ENCODE assay signal across 14 mouse cellular contexts in genomic region chr10:68589530-68590252, GRCm38 (mm10). TPM values are rescaled to one million over a fixed set of nuclear protein-coding genes. Genes with fewer than 3 reads are reported as not detected.
A peak's percentile ranks its signal among the peaks of the same experiment; 100 is the strongest.
DNase-seq lines count a peak whose midpoint lies in the region; ATAC-seq and TF ChIP-seq lines count a peak whose summit lies in the region.
"Had no signal": no experiment of that assay in that cellular context is flagged by ENCODE, and none has a peak within 500 bp of the region (broad histone marks: within the 10 kb centered on the region; RNA-seq: fewer than 3 reads in every experiment).

No protein-coding gene starts in this region.

- peak; percentile 20 for DNase-seq in gastrocnemius, adult 2 months
- no peak for DNase-seq in gastrocnemius, postnatal 4 days (ENCODE audit: low spot score in 2 of 2)
- no peak for DNase-seq in lung, postnatal 14 days
- peak; percentile 88 for DNase-seq in embryonic facial prominence, embryonic 14.5 days (ENCODE audit: low spot score)
- peak; percentile 41 for DNase-seq in lung, postnatal 25 days (ENCODE audit: low spot score)
- DNase-seq: cerebellum, adult 9-10 months; thymus, postnatal 14 days had no signal

- H3K4me1 ChIP-seq in lung, embryonic 15.5 days: peaks cover 3% of the 10 kb centered on the region; the same call in 1 of the 2 replicates
- H3K4me1 ChIP-seq in embryonic facial prominence, embryonic 14.5 days (ENCODE audit: control insufficient read depth, insufficient read depth, low read length): no peaks in the 10 kb centered on the region
- no peaks in the 10 kb centered on the region for H3K4me1 ChIP-seq in heart, embryonic 12.5 days (replicated peaks)
- H3K4me1 ChIP-seq: liver, embryonic 12.5 days; megakaryocyte, embryonic 14.5 days had no signal

- no peak for TF ChIP-seq CTCF in gastrocnemius, adult 2 months (IDR thresholded peaks at IDR 0.05)

- H3K4me3 ChIP-seq in gastrocnemius, adult 2 months: no peak overlapping the region
- no peak overlapping the region for H3K4me3 ChIP-seq in lung, embryonic 15.5 days
- no peak overlapping the region for H3K4me3 ChIP-seq in embryonic facial prominence, embryonic 14.5 days (ENCODE audit: low read depth, low read length)
- H3K4me3 ChIP-seq in heart, embryonic 12.5 days: no peak overlapping the region
- H3K4me3 ChIP-seq: liver, embryonic 12.5 days; megakaryocyte, embryonic 14.5 days; myocyte had no signal

- intact Hi-C loops in gastrocnemius, adult 2 months (cut with DNase I): no loop called here

- 35% methylated on average over 11 of the region's 11 CpGs for WGBS in lung, embryonic 15.5 days
- 41% methylated on average over 11 of the region's 11 CpGs for WGBS in embryonic facial prominence, embryonic 14.5 days
- 82% methylated on average over 11 of the region's 11 CpGs for whole genome bisulfite sequencing in heart, embryonic 12.5 days

- no peaks in the 10 kb centered on the region for H3K9me3 ChIP-seq in lung, embryonic 15.5 days
- no peaks in the 10 kb centered on the region for H3K9me3 ChIP-seq in embryonic facial prominence, embryonic 14.5 days (ENCODE audit: control insufficient read depth, low read length)
- H3K9me3 ChIP-seq in heart, embryonic 12.5 days (replicated peaks): no peaks in the 10 kb centered on the region
- H3K9me3 ChIP-seq: liver, embryonic 12.5 days had no signal

- peak overlapping the region; percentile 11; the same call in 1 of the 2 replicates for H3K4me2 ChIP-seq in lung, embryonic 15.5 days
- H3K4me2 ChIP-seq in embryonic facial prominence, embryonic 14.5 days (ENCODE audit: low read depth, low read length): no peak overlapping the region
- H3K4me2 ChIP-seq in heart, embryonic 12.5 days: no peak overlapping the region
- H3K4me2 ChIP-seq: liver, embryonic 12.5 days had no signal

- H3K9ac ChIP-seq in lung, embryonic 15.5 days: no peak overlapping the region
- no peak overlapping the region for H3K9ac ChIP-seq in embryonic facial prominence, embryonic 14.5 days (ENCODE audit: low read depth, low read length)
- H3K9ac ChIP-seq in heart, embryonic 12.5 days: no peak overlapping the region
- H3K9ac ChIP-seq: liver, embryonic 12.5 days had no signal

- H3K36me3 ChIP-seq in lung, embryonic 15.5 days: no peaks in the 10 kb centered on the region
- no peaks in the 10 kb centered on the region for H3K36me3 ChIP-seq in embryonic facial prominence, embryonic 14.5 days (ENCODE audit: control insufficient read depth, insufficient read depth, low read length)
- no peaks in the 10 kb centered on the region for H3K36me3 ChIP-seq in heart, embryonic 12.5 days
- H3K36me3 ChIP-seq: liver, embryonic 12.5 days had no signal

- no peak overlapping the region for H3K27ac ChIP-seq in gastrocnemius, adult 2 months
- peak overlapping the region; percentile 63; the same call in 1 of the 2 replicates for H3K27ac ChIP-seq in lung, embryonic 15.5 days
- 0 out of 2 replicates have a peak overlapping the region, but pooled peaks have one; percentile 28 for H3K27ac ChIP-seq in embryonic facial prominence, embryonic 14.5 days (replicated peaks; ENCODE audit: low read depth, low read length)
- no peak overlapping the region for H3K27ac ChIP-seq in heart, embryonic 12.5 days (ENCODE audit: poor library complexity, severe bottlenecking)
- H3K27ac ChIP-seq: liver, embryonic 12.5 days had no signal

- no peaks in the 10 kb centered on the region for H3K27me3 ChIP-seq in lung, embryonic 15.5 days
- H3K27me3 ChIP-seq in embryonic facial prominence, embryonic 14.5 days (replicated peaks; ENCODE audit: control insufficient read depth, insufficient read depth, low read length): no peaks in the 10 kb centered on the region
- no peaks in the 10 kb centered on the region for H3K27me3 ChIP-seq in heart, embryonic 12.5 days (replicated peaks)
- H3K27me3 ChIP-seq: liver, embryonic 12.5 days; megakaryocyte, embryonic 14.5 days had no signal

- no peak; the same call in 1 of the 2 replicates for ATAC-seq in lung, embryonic 15.5 days (ENCODE audit: borderline replicate concordance, extremely low read depth, low FRiP score, low TSS enrichment)
- ATAC-seq in embryonic facial prominence, embryonic 14.5 days (ENCODE audit: low read depth): peak; percentile 71
- ATAC-seq in heart, embryonic 12.5 days (ENCODE audit: insufficient number of reproducible peaks, low FRiP score): no peak
- ATAC-seq: activated CD4-positive, CD25-positive, alpha-beta regulatory T cell, adult 4 months; liver, embryonic 12.5 days had no signal

RNA-seq across cellular contexts. Expression of gene Cabcoco1, which starts 48.0 kb away (rescaled TPM):
- under 1 TPM; 0.33 to 0.78 TPM for total RNA-seq in gastrocnemius, adult 2 months (2021)
- under 1 TPM; 0.44 to 0.59 TPM for total RNA-seq in gastrocnemius, postnatal 4 days (2021)
- 5.5 and 6.0 TPM in 2 replicates for polyA plus RNA-seq in lung, embryonic 15.5 days (2015; fragmentation: Nextera tagmentation; extraction: Ambion mirVana)
- 3.5 and 4.4 TPM in 2 replicates for polyA plus RNA-seq in embryonic facial prominence, embryonic 14.5 days (2014; fragmentation: Nextera tagmentation; extraction: Ambion mirVana)
- polyA plus RNA-seq in heart, embryonic 12.5 days (2016; fragmentation: Nextera tagmentation; extraction: Ambion mirVana): 22.6 and 23.1 TPM in 2 replicates
- total RNA-seq: MEL had no signal
- polyA plus RNA-seq: myocyte had no signal

Comparison
In these comparisons a context has a peak if more than half of its experiments do, and no peak if none do; other contexts are left out.
1. DNase-seq: peak in gastrocnemius, adult 2 months (single experiment), embryonic facial prominence, embryonic 14.5 days (single experiment) and lung, postnatal 25 days (single experiment); none in gastrocnemius, postnatal 4 days (0 of 2) and lung, postnatal 14 days (single experiment).
2. H3K27ac ChIP-seq: peak in lung, embryonic 15.5 days (single experiment) and embryonic facial prominence, embryonic 14.5 days (single experiment); none in gastrocnemius, adult 2 months (single experiment) and heart, embryonic 12.5 days (single experiment).